Mouse (Mus musculus) megakaryocyte, embryonic 14.5 days (primary cell): Measurements from ENCODE around the gene Endou.
"Not testable (repeated sequence)": the region's sequence is repeated elsewhere in the genome, so short reads cannot be mapped to it uniquely, and the experiment has no call there.

ENCODE experiments used
- FLI1 ChIP-seq: IDR thresholded peaks from 2 replicates; pipeline ENCODE4 v1.6.1; 2012; ENCODE audit warnings: low read length, inconsistent platforms, mixed read lengths
- GATA1 ChIP-seq: IDR thresholded peaks from 3 replicates; pipeline ENCODE4 v1.6.1; 2012; ENCODE audit warnings: mixed read lengths, low read length, inconsistent platforms, borderline replicate concordance

DNA sequence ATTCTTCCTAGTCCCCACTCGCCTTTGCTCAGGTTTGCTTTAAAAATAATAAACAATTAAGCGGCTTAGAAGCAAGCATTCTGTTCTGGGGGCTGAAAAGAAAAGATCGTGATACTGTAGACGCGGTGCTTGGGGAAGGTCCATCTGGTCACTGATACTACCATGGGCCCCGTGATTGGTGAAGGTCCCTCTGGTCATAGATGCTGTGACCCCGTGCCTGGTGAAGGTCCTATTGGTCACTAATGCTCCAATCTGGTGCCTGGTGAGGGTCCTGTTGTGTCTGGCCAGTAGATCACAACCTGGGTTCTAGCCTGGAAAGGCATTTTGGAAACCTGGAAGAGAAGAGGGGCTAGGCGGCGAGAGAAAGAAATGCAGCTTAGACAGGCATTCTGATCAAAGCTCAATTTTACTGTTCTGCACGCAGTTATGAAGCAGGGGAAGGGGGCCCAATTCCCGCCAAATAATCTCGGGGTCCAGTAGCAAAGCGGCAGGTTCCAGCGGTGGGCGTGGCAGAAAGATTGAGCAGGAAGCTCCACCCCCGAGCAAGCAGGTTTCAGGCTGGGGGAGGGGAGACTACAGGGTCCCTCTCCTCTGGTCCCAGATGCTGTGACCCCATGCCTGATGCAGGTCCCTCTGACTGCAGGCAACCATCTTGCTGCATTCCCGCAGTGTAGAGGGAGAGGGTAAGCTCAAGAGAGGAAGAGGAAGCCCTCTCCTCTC is 62.8 kb downstream of the Endou start:
- not testable (repeated sequence) for TF ChIP-seq GATA1, FLI1
